Mouse (Mus musculus) C2C12 (cell line): Measurements from ENCODE around the gene Otop2.

Experiments used
- CTCF ChIP-seq: IDR thresholded peaks from one replicate; pipeline ENCODE4 v1.5.1; 2011; ENCODE audit not compliant: control insufficient read depth, insufficient read depth, insufficient read length
- MAX ChIP-seq: IDR thresholded peaks from one replicate; pipeline ENCODE4 v1.6.1; 2011; ENCODE audit warnings: mild to moderate bottlenecking, control low read depth

DNA sequence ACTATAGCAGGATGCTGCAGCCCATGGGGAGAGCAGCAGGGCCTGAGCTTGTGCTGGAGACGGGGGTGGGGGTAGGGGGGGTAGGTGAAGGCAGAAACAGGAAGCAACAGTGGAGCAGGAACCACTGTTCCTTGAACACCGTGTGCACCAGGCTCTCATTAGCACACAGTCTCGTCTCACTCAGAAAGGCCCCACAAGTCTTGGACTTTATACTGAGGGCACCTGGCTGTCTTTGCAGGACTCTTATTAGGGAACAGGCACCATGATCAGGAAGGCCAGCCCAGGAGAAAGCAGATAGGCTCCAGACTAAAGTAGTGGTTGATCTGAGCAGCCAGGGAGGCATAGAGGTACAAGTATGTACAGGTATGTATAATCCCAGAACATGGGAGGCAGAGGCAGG is 30.4 kb downstream of the Otop2 start:
- no peak for TF ChIP-seq CTCF
- no peak for TF ChIP-seq MAX
